Mouse (Mus musculus): ENCODE measurements around the gene Ngdn.

GRCm38 (mm10) chr14:54996793-54997192 is 18.5 kb upstream of the Ngdn start:
- TF ChIP-seq CTCF (IDR thresholded peaks at IDR 0.05; ENCODE audit: low read depth) (no peak), EP300 (IDR thresholded peaks at IDR 0.05; ENCODE audit: low read depth) (no peak)

Measured in liver, postnatal 0 days (tissue).